Mouse (Mus musculus) limb, embryonic 11.5 days (tissue): ENCODE data around the gene Ptpn6. TPM values are rescaled to one million over a fixed set of nuclear protein-coding genes. Genes with fewer than 3 reads are reported as not detected.
A peak's percentile ranks its signal among the peaks of the same experiment; 100 is the strongest.

Experiments used
- ATAC-seq: fragments of 200-750 bp; cut with Nextera tagmentation; 2 replicates; pipeline ENCODE4 v1.8.0; 2017; ENCODE audit warnings: low read depth; ENCODE audit not compliant: insufficient number of reproducible peaks, low FRiP score, low TSS enrichment
- DNase-seq: peaks from one replicate; pipeline ENCODE4 v3.0.0-alpha.2; 2015; ENCODE audit warnings: low spot score
- H3K27ac ChIP-seq: fragments of 300-500 bp; sonication (generic); replicated peaks from 2 replicates; pipeline ENCODE4 v1.5.1; 2014; ENCODE audit warnings: low read depth, mild to moderate bottlenecking, low read length
- H3K27me3 ChIP-seq: fragments of 300-500 bp; sonication (generic); 2 replicates; pipeline ENCODE4 v1.6.1; 2014; ENCODE audit warnings: mild to moderate bottlenecking, low read length, mixed read lengths; ENCODE audit not compliant: control insufficient read depth, insufficient read depth
- H3K36me3 ChIP-seq: fragments of 300-500 bp; sonication (generic); 2 replicates; pipeline ENCODE4 v1.6.1; 2014; ENCODE audit warnings: mild to moderate bottlenecking, low read length, moderate library complexity, mixed read lengths; ENCODE audit not compliant: control insufficient read depth, insufficient read depth
- H3K4me1 ChIP-seq: fragments of 300-500 bp; sonication (generic); 2 replicates; pipeline ENCODE4 v1.6.1; 2014; ENCODE audit warnings: low read length, mixed read lengths; ENCODE audit not compliant: control insufficient read depth, insufficient read depth
- H3K4me2 ChIP-seq: fragments of 300-500 bp; sonication (generic); 2 replicates; pipeline ENCODE4 v1.6.1; 2014; ENCODE audit warnings: low read depth, mild to moderate bottlenecking, moderate library complexity; ENCODE audit not compliant: severe bottlenecking
- H3K4me3 ChIP-seq: fragments of 300-500 bp; sonication (generic); 2 replicates; pipeline ENCODE4 v1.5.1; 2014; ENCODE audit warnings: low read depth, low read length
- H3K9ac ChIP-seq: fragments of 300-500 bp; sonication (generic); 2 replicates; pipeline ENCODE4 v1.6.1; 2014; ENCODE audit warnings: mild to moderate bottlenecking, low read length
- H3K9me3 ChIP-seq: fragments of 300-500 bp; sonication (generic); 2 replicates; pipeline ENCODE4 v1.6.1; 2016; ENCODE audit warnings: low read length; ENCODE audit not compliant: control insufficient read depth
- WGBS: fragments of 180-500 bp; shearing (Covaris S2); extraction: QIAGEN DNeasy Blood & Tissue Kit; methylation state at CpG from one replicate; pipeline ENCODE4 v1.1.7; 2014; 5-methylcytosine and 5-hydroxymethylcytosine counted together
- polyA plus RNA-seq: library from polyadenylated mRNA; unstranded; fragments of >200 nt; fragmentation: Nextera tagmentation; extraction: Ambion mirVana; gene quantifications from 2 replicates; pipeline ENCODE4 v1.2.1, GENCODE M21; 2014

Ptpn6 gene
- polyA plus RNA-seq, 1 experiment from 2014 or later: 7.8 TPM

- ATAC-seq: peak; percentile 85
- WGBS: under 1% methylated on average over 41 of the region's 41 CpGs
Observed at GRCm38 (mm10) chr6:124740888-124741761, 2.6 kb upstream of the Ptpn6 start, which contains the start of gene Grcc10. Gene Grcc10 (minus strand): TSS chr6:124741374.

GRCm38 (mm10) chr6:124740211-124740887 lies 1.8 kb upstream of the Ptpn6 start:
- Histone ChIP-seq H3K4me2 (peak overlapping the region; percentile 80), H3K9ac (peak overlapping the region; percentile 95), H3K27me3 (no peaks in the 10 kb centered on the region), H3K36me3 (peaks cover 11% of the 10 kb centered on the region), H3K4me3 (peak overlapping the region; percentile 67), H3K9me3 (no peaks in the 10 kb centered on the region), H3K27ac (peak overlapping the region; percentile 99), H3K4me1 (peaks cover 10% of the 10 kb centered on the region)
- ATAC-seq (peak; percentile 8; the same call in 1 of the 2 replicates), DNase-seq (no peak)
- under 1% methylated on average over 29 of the region's 29 CpGs for WGBS

More at GRCm38 (mm10) chr6:124740888-124741761, 2.6 kb upstream of the Ptpn6 start, which contains the start of gene Grcc10:
- peak within 1 kb of the TSS; percentile 99 for H3K27ac ChIP-seq
- H3K4me2 ChIP-seq: peak within 1 kb of the TSS; percentile 80
- H3K9me3 ChIP-seq: no peaks in the 10 kb centered on the region
- H3K27me3 ChIP-seq: no peaks in the 10 kb centered on the region
- peak within 1 kb of the TSS; percentile 67 for H3K4me3 ChIP-seq
- peak; percentile 94 for DNase-seq
- H3K4me1 ChIP-seq: peaks cover 14% of the 10 kb centered on the region
- H3K9ac ChIP-seq: peak within 1 kb of the TSS; percentile 95
- H3K36me3 ChIP-seq: peaks cover 11% of the 10 kb centered on the region

- H3K27ac ChIP-seq: no peak overlapping the region
- WGBS: 86% methylated on average over 10 of the region's 10 CpGs
- no peak overlapping the region for H3K4me2 ChIP-seq
- no peak overlapping the region for H3K4me3 ChIP-seq
- no peaks in the 10 kb centered on the region for H3K9me3 ChIP-seq
- DNase-seq (no peak), ATAC-seq (no peak)
- H3K36me3 ChIP-seq: peaks cover 4% of the 10 kb centered on the region; the same call in 1 of the 2 replicates
- peaks cover 2% of the 10 kb centered on the region; the same call in 1 of the 2 replicates for H3K4me1 ChIP-seq
- no peak overlapping the region for H3K9ac ChIP-seq
- no peaks in the 10 kb centered on the region for H3K27me3 ChIP-seq
Observed at GRCm38 (mm10) chr6:124739231-124739796, 800 bp upstream of the Ptpn6 start.

DNA sequence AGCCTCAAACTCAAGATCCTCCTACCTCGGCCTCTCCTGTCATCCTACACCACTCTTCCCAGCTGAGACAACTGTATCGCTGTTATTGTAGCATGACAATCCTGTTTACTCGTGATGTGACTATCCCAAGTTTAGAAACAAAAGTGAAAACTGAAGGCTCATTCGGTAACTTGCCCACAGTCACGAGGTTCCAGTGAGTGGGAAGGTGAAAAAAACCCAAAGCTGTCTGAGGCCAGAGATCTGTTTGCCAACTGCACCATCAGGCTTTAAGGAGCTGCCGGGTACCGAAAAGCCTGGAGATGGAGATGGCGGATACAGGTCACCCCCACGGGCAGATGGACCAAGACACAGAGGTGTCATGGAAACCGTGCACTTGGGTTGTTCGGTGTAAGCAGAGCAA lies 1.5 kb downstream of the Ptpn6 start:
- no peak overlapping the region for H3K4me2 ChIP-seq
- H3K4me3 ChIP-seq: no peak overlapping the region
- H3K4me1 ChIP-seq: peaks cover 11% of the 10 kb centered on the region
- DNase-seq (no peak), ATAC-seq (no peak)
- no peaks in the 10 kb centered on the region for H3K27me3 ChIP-seq
- no peaks in the 10 kb centered on the region for H3K36me3 ChIP-seq
- no peak overlapping the region for H3K9ac ChIP-seq
- no peaks in the 10 kb centered on the region for H3K9me3 ChIP-seq
- H3K27ac ChIP-seq: no peak overlapping the region
- 92% methylated on average over 11 of the region's 11 CpGs for WGBS

DNA sequence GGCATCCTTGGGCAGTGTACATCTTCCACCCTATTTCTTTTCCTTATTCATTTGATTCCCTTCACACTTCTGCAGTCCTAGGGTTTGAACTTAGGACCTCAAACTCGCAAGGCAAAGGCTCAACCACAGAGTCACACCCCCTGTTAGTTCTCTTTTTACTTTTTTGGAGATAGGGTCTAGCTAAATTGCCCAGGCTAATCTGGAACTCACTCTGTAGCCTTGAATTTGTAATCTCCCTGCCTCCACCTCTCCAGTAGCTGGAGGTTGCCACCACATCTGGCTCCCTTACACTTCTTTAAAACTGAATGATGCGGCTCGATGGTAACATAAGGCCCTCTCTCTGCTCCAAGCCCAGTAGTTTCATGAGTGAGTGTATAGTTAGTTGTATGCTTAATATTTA lies 4.1 kb downstream of the Ptpn6 start:
- Histone ChIP-seq H3K4me3 (no peak overlapping the region), H3K4me1 (peaks cover 9% of the 10 kb centered on the region), H3K27ac (no peak overlapping the region), H3K9me3 (no peaks in the 10 kb centered on the region), H3K27me3 (no peaks in the 10 kb centered on the region), H3K36me3 (no peaks in the 10 kb centered on the region), H3K4me2 (no peak overlapping the region), H3K9ac (no peak overlapping the region)
- DNase-seq (no peak), ATAC-seq (no peak)
- 88% methylated on average over 3 of the region's 3 CpGs for WGBS

- H3K36me3 ChIP-seq: no peaks in the 10 kb centered on the region
- WGBS: 52% methylated on average over 19 of the region's 19 CpGs
- no peak for DNase-seq
- peaks cover 9% of the 10 kb centered on the region for H3K4me1 ChIP-seq
- 0 out of 2 replicates have a peak overlapping the region, but pooled peaks have one; percentile 27 for H3K9ac ChIP-seq
- no peaks in the 10 kb centered on the region for H3K27me3 ChIP-seq
- H3K27ac ChIP-seq: no peak overlapping the region
- no peak for ATAC-seq
- H3K4me2 ChIP-seq: no peak overlapping the region; the same call in 1 of the 2 replicates
- no peaks in the 10 kb centered on the region for H3K9me3 ChIP-seq
- no peak overlapping the region for H3K4me3 ChIP-seq
Observed at GRCm38 (mm10) chr6:124732476-124733370, 5.8 kb downstream of the Ptpn6 start.

DNA sequence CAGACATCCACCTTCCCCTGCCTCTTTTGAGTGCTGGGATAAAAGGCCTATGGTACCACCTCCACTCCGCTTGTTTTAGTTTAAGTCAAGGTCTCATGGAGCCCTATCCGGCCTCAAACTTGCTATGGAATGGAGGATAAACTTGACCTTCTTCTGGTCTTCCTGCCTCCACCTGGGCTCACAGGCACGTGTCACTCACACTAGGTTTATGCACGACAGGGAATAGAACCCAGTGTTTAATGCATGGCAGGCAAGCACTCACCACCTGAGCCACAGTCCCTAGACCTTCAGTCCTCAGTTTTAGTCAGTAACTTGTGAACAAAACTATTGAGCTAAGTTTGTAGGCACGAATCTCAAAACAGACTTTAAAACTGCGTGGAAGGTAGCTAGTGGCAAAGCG lies 7.5 kb downstream of the Ptpn6 start:
- ATAC-seq (no peak), DNase-seq (no peak)
- Histone ChIP-seq H3K4me2 (no peak overlapping the region), H3K4me1 (peaks cover 9% of the 10 kb centered on the region), H3K9me3 (no peaks in the 10 kb centered on the region), H3K27me3 (no peaks in the 10 kb centered on the region), H3K27ac (no peak overlapping the region), H3K9ac (no peak overlapping the region), H3K4me3 (no peak overlapping the region), H3K36me3 (no peaks in the 10 kb centered on the region)
- WGBS: 88% methylated on average over 7 of the region's 7 CpGs
